Mouse (Mus musculus) embryonic facial prominence, embryonic 13.5 days (tissue): ENCODE data around the gene Rgs12. TPM values are rescaled to one million over a fixed set of nuclear protein-coding genes. Genes with fewer than 3 reads are reported as not detected.
A peak's percentile ranks its signal among the peaks of the same experiment; 100 is the strongest.

Experiments used
- ATAC-seq: fragments of 200-750 bp; cut with Nextera tagmentation; 2 replicates; pipeline ENCODE4 v1.8.0; 2017; ENCODE audit warnings: low read depth; ENCODE audit not compliant: insufficient number of reproducible peaks, insufficient read depth, low FRiP score, low TSS enrichment
- H3K27ac ChIP-seq: fragments of 300-500 bp; sonication (generic); 2 replicates; pipeline ENCODE4 v1.5.1; 2015; ENCODE audit warnings: moderate library complexity, mild to moderate bottlenecking, inconsistent platforms
- H3K27me3 ChIP-seq: fragments of 300-500 bp; sonication (generic); 2 replicates; pipeline ENCODE4 v1.6.1; 2015; ENCODE audit warnings: mild to moderate bottlenecking, inconsistent platforms
- H3K36me3 ChIP-seq: fragments of 300-500 bp; sonication (generic); 2 replicates; pipeline ENCODE4 v1.6.1; 2015; ENCODE audit warnings: mild to moderate bottlenecking, inconsistent platforms
- H3K4me1 ChIP-seq: fragments of 300-500 bp; sonication (generic); 2 replicates; pipeline ENCODE4 v1.6.1; 2015; ENCODE audit warnings: inconsistent platforms
- H3K4me2 ChIP-seq: fragments of 300-500 bp; sonication (generic); 2 replicates; pipeline ENCODE4 v1.6.1; 2015; ENCODE audit warnings: moderate library complexity, mild to moderate bottlenecking, inconsistent platforms
- H3K4me3 ChIP-seq: fragments of 300-500 bp; sonication (generic); 2 replicates; pipeline ENCODE4 v1.5.1; 2015; ENCODE audit warnings: mild to moderate bottlenecking, inconsistent platforms
- H3K9ac ChIP-seq: fragments of 300-500 bp; sonication (generic); 2 replicates; pipeline ENCODE4 v1.6.1; 2015; ENCODE audit warnings: mild to moderate bottlenecking, inconsistent platforms
- H3K9me3 ChIP-seq: fragments of 300-500 bp; sonication (generic); 2 replicates; pipeline ENCODE4 v1.6.1; 2016; ENCODE audit warnings: inconsistent platforms
- WGBS: fragments of 180-500 bp; shearing (Covaris S2); methylation state at CpG from one replicate; pipeline ENCODE4 v1.1.7; 2015; ENCODE audit warnings: mixed read lengths; 5-methylcytosine and 5-hydroxymethylcytosine counted together
- polyA plus RNA-seq: library from polyadenylated mRNA; unstranded; fragments of >200 nt; fragmentation: Nextera tagmentation; extraction: Ambion mirVana; gene quantifications from 2 replicates; pipeline ENCODE4 v1.2.1, GENCODE M21; 2015

Rgs12 gene
- polyA plus RNA-seq, 1 experiment from 2014 or later, result 50.7 TPM

GRCm38 (mm10) chr5:34932458-34932806 lies 16.8 kb upstream of the Rgs12 start:
- Histone ChIP-seq H3K4me1 (peaks cover 14% of the 10 kb centered on the region), H3K27ac (peak overlapping the region; percentile 73; the same call in 1 of the 2 replicates), H3K9ac (no peak overlapping the region), H3K4me3 (no peak overlapping the region), H3K27me3 (no peaks in the 10 kb centered on the region), H3K4me2 (no peak overlapping the region), H3K36me3 (no peaks in the 10 kb centered on the region), H3K9me3 (peaks cover 3% of the 10 kb centered on the region; the same call in 1 of the 2 replicates)
- no peak for ATAC-seq
- 36% methylated on average over 4 of the region's 4 CpGs for WGBS

- WGBS, result 98% methylated on average over 1 of the region's 1 CpGs
Observed at GRCm38 (mm10) chr5:34933461-34933860, 15.8 kb upstream of the Rgs12 start.

GRCm38 (mm10) chr5:34941710-34942470 lies 7.4 kb upstream of the Rgs12 start:
- Histone ChIP-seq H3K36me3 (no peaks in the 10 kb centered on the region), H3K4me1 (no peaks in the 10 kb centered on the region), H3K9me3 (no peaks in the 10 kb centered on the region), H3K9ac (no peak overlapping the region), H3K27me3 (no peaks in the 10 kb centered on the region), H3K27ac (no peak overlapping the region), H3K4me3 (no peak overlapping the region), H3K4me2 (no peak overlapping the region)
- ATAC-seq, result no peak
- 56% methylated on average over 10 of the region's 10 CpGs for WGBS

More at GRCm38 (mm10) chr5:34933461-34933860, 15.8 kb upstream of the Rgs12 start:
- Histone ChIP-seq H3K4me3 (no peak overlapping the region), H3K36me3 (no peaks in the 10 kb centered on the region), H3K9ac (no peak overlapping the region), H3K9me3 (peaks cover 3% of the 10 kb centered on the region; the same call in 1 of the 2 replicates), H3K4me1 (peaks cover 14% of the 10 kb centered on the region), H3K27ac (no peak overlapping the region), H3K27me3 (no peaks in the 10 kb centered on the region), H3K4me2 (no peak overlapping the region)
- ATAC-seq, result no peak

- ATAC-seq, result no peak
- Histone ChIP-seq H3K27ac (no peak overlapping the region), H3K4me1 (no peaks in the 10 kb centered on the region), H3K9ac (no peak overlapping the region), H3K9me3 (no peaks in the 10 kb centered on the region), H3K36me3 (no peaks in the 10 kb centered on the region), H3K4me3 (no peak overlapping the region), H3K27me3 (0 out of 2 replicates have a peak, but pooled peaks cover 5% of the 10 kb centered on the region), H3K4me2 (no peak overlapping the region)
- WGBS, result 79% methylated on average over 3 of the region's 3 CpGs
Observed at GRCm38 (mm10) chr5:34943428-34943827, 5.8 kb upstream of the Rgs12 start.

GRCm38 (mm10) chr5:34949769-34950211 lies 545 bp downstream of the Rgs12 start:
- Histone ChIP-seq H3K9ac (peak overlapping the region; percentile 97), H3K4me3 (peak overlapping the region; percentile 86), H3K4me2 (peak overlapping the region; percentile 74), H3K4me1 (peaks cover 27% of the 10 kb centered on the region), H3K9me3 (peaks cover 5% of the 10 kb centered on the region; the same call in 1 of the 2 replicates), H3K36me3 (peaks cover 22% of the 10 kb centered on the region), H3K27ac (peak overlapping the region; percentile 90), H3K27me3 (0 out of 2 replicates have a peak, but pooled peaks cover 5% of the 10 kb centered on the region)
- 2% methylated on average over 12 of the region's 12 CpGs for WGBS
- peak; percentile 41 for ATAC-seq

GRCm38 (mm10) chr5:34950486-34951160 lies 1.4 kb downstream of the Rgs12 start:
- Histone ChIP-seq H3K36me3 (peaks cover 28% of the 10 kb centered on the region), H3K4me1 (peaks cover 35% of the 10 kb centered on the region), H3K4me3 (peak overlapping the region; percentile 86), H3K9ac (peak overlapping the region; percentile 97), H3K9me3 (peaks cover 5% of the 10 kb centered on the region; the same call in 1 of the 2 replicates), H3K4me2 (peak overlapping the region; percentile 74), H3K27me3 (0 out of 2 replicates have a peak, but pooled peaks cover 5% of the 10 kb centered on the region), H3K27ac (peak overlapping the region; percentile 90; the same call in 1 of the 2 replicates)
- 67% methylated on average over 6 of the region's 6 CpGs for WGBS
- ATAC-seq, result no peak

- peaks cover 39% of the 10 kb centered on the region for H3K4me1 ChIP-seq
Observed at GRCm38 (mm10) chr5:34951161-34951834, 2.1 kb downstream of the Rgs12 start.

GRCm38 (mm10) chr5:34954508-34954907 lies 5.3 kb downstream of the Rgs12 start:
- peaks cover 66% of the 10 kb centered on the region for H3K4me1 ChIP-seq
- WGBS, result 72% methylated on average over 6 of the region's 6 CpGs
- peaks cover 5% of the 10 kb centered on the region; the same call in 1 of the 2 replicates for H3K9me3 ChIP-seq
- H3K27me3 ChIP-seq, result no peaks in the 10 kb centered on the region
- H3K36me3 ChIP-seq, result peaks cover 28% of the 10 kb centered on the region
- no peak overlapping the region for H3K27ac ChIP-seq
- H3K9ac ChIP-seq, result no peak overlapping the region
- no peak overlapping the region for H3K4me3 ChIP-seq
- no peak overlapping the region for H3K4me2 ChIP-seq
- no peak for ATAC-seq

More at GRCm38 (mm10) chr5:34951161-34951834, 2.1 kb downstream of the Rgs12 start:
- Histone ChIP-seq H3K4me2 (peak overlapping the region; percentile 74), H3K27ac (no peak overlapping the region), H3K27me3 (0 out of 2 replicates have a peak, but pooled peaks cover 5% of the 10 kb centered on the region), H3K4me3 (peak overlapping the region; percentile 86; the same call in 1 of the 2 replicates), H3K9me3 (peaks cover 5% of the 10 kb centered on the region; the same call in 1 of the 2 replicates), H3K36me3 (peaks cover 28% of the 10 kb centered on the region), H3K9ac (0 out of 2 replicates have a peak overlapping the region, but pooled peaks have one; percentile 97)
- 95% methylated on average over 8 of the region's 8 CpGs for whole genome bisulfite sequencing
- ATAC-seq, result no peak

- 71% methylated on average over 5 of the region's 5 CpGs for WGBS
- Histone ChIP-seq H3K4me2 (no peak overlapping the region), H3K9ac (no peak overlapping the region), H3K27me3 (no peaks in the 10 kb centered on the region), H3K4me1 (peaks cover 70% of the 10 kb centered on the region), H3K4me3 (no peak overlapping the region), H3K27ac (no peak overlapping the region), H3K36me3 (peaks cover 28% of the 10 kb centered on the region), H3K9me3 (peaks cover 5% of the 10 kb centered on the region; the same call in 1 of the 2 replicates)
- no peak for ATAC-seq
Observed at GRCm38 (mm10) chr5:34955630-34956029, 6.4 kb downstream of the Rgs12 start.

- WGBS, result 85% methylated on average over 7 of the region's 7 CpGs
- Histone ChIP-seq H3K36me3 (peaks cover 28% of the 10 kb centered on the region), H3K9me3 (peaks cover 5% of the 10 kb centered on the region; the same call in 1 of the 2 replicates), H3K27me3 (no peaks in the 10 kb centered on the region), H3K4me3 (no peak overlapping the region), H3K27ac (no peak overlapping the region), H3K9ac (no peak overlapping the region), H3K4me1 (peaks cover 64% of the 10 kb centered on the region), H3K4me2 (no peak overlapping the region)
- ATAC-seq, result no peak
Observed at GRCm38 (mm10) chr5:34956151-34956550, 6.9 kb downstream of the Rgs12 start.

- H3K36me3 ChIP-seq, result peaks cover 22% of the 10 kb centered on the region
Observed at GRCm38 (mm10) chr5:34957015-34957414, 7.8 kb downstream of the Rgs12 start.

More at GRCm38 (mm10) chr5:34957015-34957414, 7.8 kb downstream of the Rgs12 start:
- Histone ChIP-seq H3K4me3 (no peak overlapping the region), H3K4me2 (no peak overlapping the region), H3K9ac (no peak overlapping the region), H3K27ac (no peak overlapping the region), H3K9me3 (peaks cover 5% of the 10 kb centered on the region; the same call in 1 of the 2 replicates), H3K4me1 (peaks cover 66% of the 10 kb centered on the region), H3K27me3 (no peaks in the 10 kb centered on the region)
- 60% methylated on average over 2 of the region's 2 CpGs for WGBS
- no peak for ATAC-seq
